20 mouse cellular contexts compared by ENCODE assay signal in the genomic region with DNA sequence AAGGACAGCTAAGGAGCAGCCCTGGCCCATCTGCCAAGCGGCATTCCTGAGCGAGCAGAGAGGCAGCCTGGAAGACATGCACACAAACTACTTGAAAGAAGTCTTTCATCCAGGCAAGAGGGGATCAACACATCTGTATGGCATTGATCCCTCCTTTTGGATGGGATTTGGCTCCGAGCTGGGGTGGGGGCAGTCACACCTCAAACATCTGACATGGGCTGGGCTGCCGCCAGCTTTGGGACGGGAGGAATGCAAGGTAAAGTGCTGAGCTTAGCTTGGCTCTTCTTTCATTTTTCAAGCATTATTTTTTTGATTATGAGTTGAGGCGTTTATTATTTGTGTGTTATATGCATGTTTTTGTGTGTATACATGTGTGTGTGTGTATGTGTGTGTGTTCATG.
DNase-seq lines count a peak whose midpoint lies in the region; ATAC-seq lines count a peak whose summit lies in the region.
"Had no signal": no experiment of that assay in that cellular context is flagged by ENCODE, and none has a peak within 500 bp of the region (broad histone marks: within the 10 kb centered on the region; RNA-seq: fewer than 3 reads in every experiment).

No protein-coding gene starts in this region.

- H3K27me3 ChIP-seq in hindbrain, embryonic 10.5 days (ENCODE audit: insufficient read depth, poor library complexity, severe bottlenecking): no peaks in the 10 kb centered on the region
- no peaks in the 10 kb centered on the region for H3K27me3 ChIP-seq in hindbrain, embryonic 16.5 days (replicated peaks; ENCODE audit: control insufficient read depth, insufficient read depth, low read length)
- H3K27me3 ChIP-seq in midbrain, embryonic 10.5 days (ENCODE audit: low read depth, poor library complexity, severe bottlenecking): no peaks in the 10 kb centered on the region
- H3K27me3 ChIP-seq in midbrain, embryonic 15.5 days (replicated peaks): no peaks in the 10 kb centered on the region
- no peaks in the 10 kb centered on the region for H3K27me3 ChIP-seq in embryonic facial prominence, embryonic 13.5 days
- H3K27me3 ChIP-seq: embryonic facial prominence, embryonic 15.5 days; forebrain, embryonic 12.5 days had no signal

- no peak for DNase-seq in hindbrain, embryonic 10.5 days (ENCODE audit: low spot score)
- DNase-seq in midbrain, embryonic 10.5 days (ENCODE audit: low spot score): peak; percentile 17
- DNase-seq in thymus, postnatal 36 days: no peak
- DNase-seq: adrenal gland, adult 8-10 months; adrenal gland, postnatal 14 days; adrenal gland, postnatal 36 days; cerebellum, adult 11-12 months; cerebellum, adult 2 months; cerebellum, adult 9-10 months; cerebellum, postnatal 25 days had no signal

- H3K4me3 ChIP-seq in hindbrain, embryonic 10.5 days: no peak overlapping the region
- H3K4me3 ChIP-seq in hindbrain, embryonic 16.5 days (ENCODE audit: low read length): no peak overlapping the region
- no peak overlapping the region for H3K4me3 ChIP-seq in midbrain, embryonic 10.5 days
- no peak overlapping the region for H3K4me3 ChIP-seq in midbrain, embryonic 15.5 days
- H3K4me3 ChIP-seq in embryonic facial prominence, embryonic 13.5 days: no peak overlapping the region
- H3K4me3 ChIP-seq: embryonic facial prominence, embryonic 15.5 days; erythroblast, embryonic 14.5 days; forebrain, embryonic 10.5 days; forebrain, embryonic 12.5 days had no signal

- H3K27ac ChIP-seq in hindbrain, embryonic 10.5 days: peak overlapping the region; percentile 35
- H3K27ac ChIP-seq in hindbrain, embryonic 16.5 days (ENCODE audit: low read depth, low read length): no peak overlapping the region
- no peak overlapping the region for H3K27ac ChIP-seq in midbrain, embryonic 10.5 days (replicated peaks)
- H3K27ac ChIP-seq in midbrain, embryonic 15.5 days: no peak overlapping the region
- H3K27ac ChIP-seq in embryonic facial prominence, embryonic 13.5 days: no peak overlapping the region
- H3K27ac ChIP-seq: embryonic facial prominence, embryonic 15.5 days; forebrain, embryonic 10.5 days; forebrain, embryonic 12.5 days had no signal

- 71% methylated on average over 6 of the region's 6 CpGs for WGBS in hindbrain, embryonic 10.5 days
- WGBS in hindbrain, embryonic 16.5 days: 82% methylated on average over 6 of the region's 6 CpGs
- WGBS in midbrain, embryonic 10.5 days: 75% methylated on average over 6 of the region's 6 CpGs
- 64% methylated on average over 6 of the region's 6 CpGs for WGBS in midbrain, embryonic 15.5 days
- WGBS in embryonic facial prominence, embryonic 13.5 days: 61% methylated on average over 6 of the region's 6 CpGs

- no peaks in the 10 kb centered on the region for H3K9me3 ChIP-seq in hindbrain, embryonic 10.5 days
- H3K9me3 ChIP-seq in hindbrain, embryonic 16.5 days (ENCODE audit: control insufficient read depth, low read length): no peaks in the 10 kb centered on the region
- no peaks in the 10 kb centered on the region for H3K9me3 ChIP-seq in midbrain, embryonic 10.5 days (replicated peaks)
- H3K9me3 ChIP-seq in midbrain, embryonic 15.5 days: no peaks in the 10 kb centered on the region
- H3K9me3 ChIP-seq in embryonic facial prominence, embryonic 13.5 days: no peaks in the 10 kb centered on the region
- H3K9me3 ChIP-seq: embryonic facial prominence, embryonic 15.5 days; forebrain, embryonic 10.5 days; forebrain, embryonic 12.5 days had no signal

- no peak overlapping the region for H3K4me2 ChIP-seq in hindbrain, embryonic 16.5 days (ENCODE audit: low read length)
- H3K4me2 ChIP-seq in midbrain, embryonic 15.5 days: no peak overlapping the region
- H3K4me2 ChIP-seq in embryonic facial prominence, embryonic 13.5 days: no peak overlapping the region
- H3K4me2 ChIP-seq: embryonic facial prominence, embryonic 15.5 days; forebrain, embryonic 12.5 days had no signal

- H3K9ac ChIP-seq in hindbrain, embryonic 16.5 days (ENCODE audit: low read depth, low read length): no peak overlapping the region
- no peak overlapping the region for H3K9ac ChIP-seq in midbrain, embryonic 15.5 days
- no peak overlapping the region for H3K9ac ChIP-seq in embryonic facial prominence, embryonic 13.5 days
- H3K9ac ChIP-seq: embryonic facial prominence, embryonic 15.5 days; forebrain, embryonic 12.5 days had no signal

- H3K4me1 ChIP-seq in hindbrain, embryonic 10.5 days (replicated peaks): peaks cover 7% of the 10 kb centered on the region; the same call in 1 of the 2 replicates
- H3K4me1 ChIP-seq in hindbrain, embryonic 16.5 days (ENCODE audit: control insufficient read depth, insufficient read depth, low read depth, low read length): no peaks in the 10 kb centered on the region
- H3K4me1 ChIP-seq in midbrain, embryonic 10.5 days: peaks cover 6% of the 10 kb centered on the region; the same call in 1 of the 2 replicates
- no peaks in the 10 kb centered on the region for H3K4me1 ChIP-seq in midbrain, embryonic 15.5 days
- H3K4me1 ChIP-seq in embryonic facial prominence, embryonic 13.5 days: no peaks in the 10 kb centered on the region
- H3K4me1 ChIP-seq: embryonic facial prominence, embryonic 15.5 days; forebrain, embryonic 10.5 days; forebrain, embryonic 12.5 days had no signal

- no peak for ATAC-seq in hindbrain, embryonic 16.5 days
- ATAC-seq in midbrain, embryonic 15.5 days (replicated peaks): no peak
- 0 out of 2 replicates have a peak, but pooled peaks have one; percentile 64 for ATAC-seq in embryonic facial prominence, embryonic 13.5 days (ENCODE audit: insufficient number of reproducible peaks, insufficient read depth, low FRiP score, low TSS enrichment, low read depth)
- no peak for ATAC-seq in activated CD4-positive, CD25-positive, alpha-beta regulatory T cell, adult 4 months
- ATAC-seq: forebrain, embryonic 14.5 days; forebrain, embryonic 16.5 days had no signal

- H3K36me3 ChIP-seq in hindbrain, embryonic 10.5 days: no peaks in the 10 kb centered on the region
- no peaks in the 10 kb centered on the region for H3K36me3 ChIP-seq in hindbrain, embryonic 16.5 days (ENCODE audit: control insufficient read depth, insufficient read depth, low read length)
- no peaks in the 10 kb centered on the region for H3K36me3 ChIP-seq in midbrain, embryonic 10.5 days
- H3K36me3 ChIP-seq in midbrain, embryonic 15.5 days (replicated peaks): no peaks in the 10 kb centered on the region
- H3K36me3 ChIP-seq in embryonic facial prominence, embryonic 13.5 days: no peaks in the 10 kb centered on the region
- H3K36me3 ChIP-seq: embryonic facial prominence, embryonic 15.5 days; forebrain, embryonic 10.5 days; forebrain, embryonic 12.5 days had no signal
